Mouse (Mus musculus): Measurements from ENCODE around the gene Mertk. TPM values are rescaled to one million over a fixed set of nuclear protein-coding genes. Genes with fewer than 3 reads are reported as not detected.
A peak's percentile ranks its signal among the peaks of the same experiment; 100 is the strongest.
"Not testable (repeated sequence)": the region's sequence is repeated elsewhere in the genome, so short reads cannot be mapped to it uniquely, and the experiment has no call there.

Gene Mertk
- total RNA-seq (2014; fragmentation: Nextera tagmentation) (not detected in 2 replicates), total RNA-seq (2017) (not detected in 2 replicates)

GRCm38 (mm10) chr2:128698693-128699181 lies at the start of gene Mertk:
Gene Mertk (plus strand): TSS chr2:128698956.
- peak; percentile 61 for ATAC-seq (replicated peaks; ENCODE audit: poor library complexity, severe bottlenecking)

GRCm38 (mm10) chr2:128680661-128681060 lies 18.1 kb upstream of the Mertk start:
- ATAC-seq (replicated peaks; ENCODE audit: poor library complexity, severe bottlenecking): no peak

GRCm38 (mm10) chr2:128686921-128687557 lies 11.7 kb upstream of the Mertk start, which contains the start of gene Anapc1:
Gene Anapc1 (minus strand): TSS chr2:128687391.
- peak; percentile 95 for ATAC-seq (replicated peaks; ENCODE audit: poor library complexity, severe bottlenecking)

- ATAC-seq (replicated peaks; ENCODE audit: poor library complexity, severe bottlenecking): peak; percentile 28
These were observed 11.1 kb upstream of the Mertk start for GRCm38 (mm10) chr2:128687558-128688120.

- no peak for ATAC-seq (replicated peaks; ENCODE audit: poor library complexity, severe bottlenecking)
These were observed 6.4 kb upstream of the Mertk start for GRCm38 (mm10) chr2:128692336-128692735.

- ATAC-seq (replicated peaks; ENCODE audit: poor library complexity, severe bottlenecking): no peak
These were observed 6.0 kb upstream of the Mertk start for GRCm38 (mm10) chr2:128692771-128693170.

- ATAC-seq (replicated peaks; ENCODE audit: poor library complexity, severe bottlenecking): no peak
These were observed 5.5 kb upstream of the Mertk start for GRCm38 (mm10) chr2:128693236-128693635.

GRCm38 (mm10) chr2:128693828-128694227 lies 4.9 kb upstream of the Mertk start:
- not testable (repeated sequence) for ATAC-seq (replicated peaks; ENCODE audit: poor library complexity, severe bottlenecking)

- no peak for ATAC-seq (replicated peaks; ENCODE audit: poor library complexity, severe bottlenecking)
These were observed 4.2 kb upstream of the Mertk start for GRCm38 (mm10) chr2:128694548-128694947.

GRCm38 (mm10) chr2:128696426-128696825 lies 2.3 kb upstream of the Mertk start:
- no peak for ATAC-seq (replicated peaks; ENCODE audit: poor library complexity, severe bottlenecking)

- ATAC-seq (replicated peaks; ENCODE audit: poor library complexity, severe bottlenecking): no peak
These were observed 1.7 kb upstream of the Mertk start for GRCm38 (mm10) chr2:128697047-128697446.

GRCm38 (mm10) chr2:128697566-128697965 lies 1.2 kb upstream of the Mertk start:
- no peak for ATAC-seq (replicated peaks; ENCODE audit: poor library complexity, severe bottlenecking)

GRCm38 (mm10) chr2:128698140-128698692 lies 540 bp upstream of the Mertk start:
- peak; percentile 96 for ATAC-seq (replicated peaks; ENCODE audit: poor library complexity, severe bottlenecking)

GRCm38 (mm10) chr2:128699201-128699885 lies 587 bp downstream of the Mertk start:
- ATAC-seq (replicated peaks; ENCODE audit: poor library complexity, severe bottlenecking): 0 out of 2 replicates have a peak, but pooled peaks have one; percentile 12

- no peak for ATAC-seq (replicated peaks; ENCODE audit: poor library complexity, severe bottlenecking)
These were observed 5.7 kb downstream of the Mertk start for GRCm38 (mm10) chr2:128704474-128704873.

- no peak for ATAC-seq (replicated peaks; ENCODE audit: poor library complexity, severe bottlenecking)
These were observed 10.5 kb downstream of the Mertk start for GRCm38 (mm10) chr2:128709264-128709663.

GRCm38 (mm10) chr2:128710609-128711008 lies 11.9 kb downstream of the Mertk start:
- no peak for ATAC-seq (replicated peaks; ENCODE audit: poor library complexity, severe bottlenecking)

- no peak for ATAC-seq (replicated peaks; ENCODE audit: poor library complexity, severe bottlenecking)
These were observed 14.2 kb downstream of the Mertk start for GRCm38 (mm10) chr2:128712940-128713339.

- no peak for ATAC-seq (replicated peaks; ENCODE audit: poor library complexity, severe bottlenecking)
These were observed 14.8 kb downstream of the Mertk start for GRCm38 (mm10) chr2:128713548-128714003.

GRCm38 (mm10) chr2:128714724-128715241 lies 16.0 kb downstream of the Mertk start:
- no peak for ATAC-seq (replicated peaks; ENCODE audit: poor library complexity, severe bottlenecking)

GRCm38 (mm10) chr2:128715979-128716378 lies 17.2 kb downstream of the Mertk start:
- no peak for ATAC-seq (replicated peaks; ENCODE audit: poor library complexity, severe bottlenecking)

Measured in granulocyte monocyte progenitor cell, adult 5-6 weeks (primary cell).